Mouse (Mus musculus) B cell, adult 67 days (primary cell): ENCODE data around the gene Ica1l. TPM values are rescaled to one million over a fixed set of nuclear protein-coding genes. Genes with fewer than 3 reads are reported as not detected.

Source experiments
- total RNA-seq, 2 experiments: library from RNA; stranded (reverse); gene quantifications; 4 replicates each; pipeline ENCODE4 v1.2.4; 2023

Gene Ica1l
- total RNA-seq, result 1 to 10 TPM in 1 of 2 experiments, under 1 TPM in 1; 0.87 to 1.1 TPM

GRCm38 (mm10) chr1:60042796-60043469 lies at the start of gene Ica1l:
Gene Ica1l (minus strand): TSS chr1:60043184.

Other genes starting within 250 kb of the Ica1l start
- gene Fam117b, start 130.2 kb downstream of the Ica1l start, total RNA-seq, result 10 to 100 TPM; 44.8 to 50.4 TPM
- gene Carf, start 55.1 kb upstream of the Ica1l start, total RNA-seq, result 10 to 100 TPM; 10.5 to 19.9 TPM
- 10 to 100 TPM; 27.8 to 28.0 TPM for gene Wdr12, start 55.5 kb upstream of the Ica1l start, total RNA-seq
- 10 to 100 TPM; 41.6 to 49.7 TPM for gene Nbeal1, start 137.4 kb upstream of the Ica1l start, total RNA-seq